Mouse (Mus musculus) hindbrain, postnatal 0 days (tissue): ENCODE data around the gene Zfp583. TPM values are rescaled to one million over a fixed set of nuclear protein-coding genes. Genes with fewer than 3 reads are reported as not detected.

Experiments
- ATAC-seq: fragments of 200-750 bp; cut with Nextera tagmentation; 2 replicates; pipeline ENCODE4 v1.8.0; 2017; ENCODE audit warnings: mild to moderate bottlenecking, moderate TSS enrichment, moderate library complexity
- DNase-seq: peaks from one replicate; pipeline ENCODE4 v3.0.0-alpha.2; 2015; ENCODE audit warnings: low spot score
- H3K27ac ChIP-seq: fragments of 300-500 bp; sonication (generic); 2 replicates; pipeline ENCODE4 v1.5.1; 2014; ENCODE audit warnings: mild to moderate bottlenecking
- H3K27me3 ChIP-seq: fragments of 300-500 bp; sonication (generic); 2 replicates; pipeline ENCODE4 v1.6.1; 2014; ENCODE audit warnings: low read length, mixed read lengths; ENCODE audit not compliant: insufficient read depth
- H3K36me3 ChIP-seq: fragments of 300-500 bp; sonication (generic); 2 replicates; pipeline ENCODE4 v1.6.1; 2014; ENCODE audit warnings: low read length, mixed read lengths; ENCODE audit not compliant: insufficient read depth
- H3K4me1 ChIP-seq: fragments of 300-500 bp; sonication (generic); 2 replicates; pipeline ENCODE4 v1.6.1; 2014; ENCODE audit warnings: antibody characterized with exemption, low read length, mixed read lengths; ENCODE audit not compliant: insufficient read depth
- H3K4me2 ChIP-seq: fragments of 300-500 bp; sonication (generic); 2 replicates; pipeline ENCODE4 v1.6.1; 2014; ENCODE audit warnings: low read depth, mild to moderate bottlenecking, low read length, moderate library complexity, mixed read lengths
- H3K4me3 ChIP-seq: fragments of 300-500 bp; sonication (generic); 2 replicates; pipeline ENCODE4 v1.5.1; 2014; ENCODE audit warnings: low read length
- H3K9ac ChIP-seq: fragments of 300-500 bp; sonication (generic); replicated peaks from 2 replicates; pipeline ENCODE4 v1.6.1; 2014; ENCODE audit warnings: mild to moderate bottlenecking, low read length, moderate library complexity, mixed read lengths
- H3K9me3 ChIP-seq: fragments of 300-500 bp; sonication (generic); 2 replicates; pipeline ENCODE4 v1.6.1; 2016; ENCODE audit warnings: low read length, mixed read lengths
- CTCF ChIP-seq: IDR thresholded peaks from 2 replicates; pipeline ENCODE4 v1.5.1; 2016; ENCODE audit warnings: antibody characterized with exemption, control low read depth, low read depth
- WGBS: fragments of 180-500 bp; shearing (Covaris S2); extraction: QIAGEN DNeasy Blood & Tissue Kit; methylation state at CpG from one replicate; pipeline ENCODE4 v1.1.7; 2014; 5-methylcytosine and 5-hydroxymethylcytosine counted together
- polyA plus RNA-seq: library from polyadenylated mRNA; unstranded; fragments of >200 nt; fragmentation: Nextera tagmentation; extraction: Ambion mirVana; gene quantifications from 2 replicates; pipeline ENCODE4 v1.2.1, GENCODE M21; 2015
- total RNA-seq: library from RNA; depleted of rRNA; stranded (reverse); fragments of >200 nt; gene quantifications from 2 replicates; pipeline ENCODE4 v1.2.3, GENCODE M21; 2014

The Zfp583 gene
- total and polyA plus RNA-seq, 2 experiments from 2014 or later: 9.5 to 15.0 TPM

DNA sequence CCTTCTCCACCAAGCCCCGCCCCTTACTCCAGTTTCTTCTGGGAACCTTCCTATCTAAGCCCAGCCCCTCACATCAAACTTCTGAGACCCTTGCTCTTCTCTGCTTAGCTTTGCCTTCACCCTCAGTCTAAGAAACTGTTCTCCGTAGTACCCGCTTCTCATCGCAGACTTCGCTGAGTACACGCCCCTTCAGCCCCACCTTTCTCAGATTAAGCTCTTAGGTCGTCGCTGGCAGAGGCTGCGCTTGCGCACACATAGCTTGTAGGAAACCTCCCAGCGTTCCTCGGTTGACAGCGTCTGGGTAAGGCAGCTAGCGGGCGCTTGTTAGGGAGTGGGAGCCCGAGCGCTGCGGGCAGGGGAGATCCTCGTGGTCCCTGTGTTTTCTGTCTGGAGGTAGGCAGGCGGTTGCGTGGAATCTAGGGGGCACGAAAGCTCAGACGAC is 32.0 kb upstream of the Zfp583 start, which contains the start of gene Zfp78:
Gene Zfp78 (plus strand): TSS at position 234 of the 442 bp plus-strand sequence.
- H3K4me1 ChIP-seq: no peaks in the 10 kb centered on the region
- peak within 1 kb of the TSS; percentile 57 for H3K9ac ChIP-seq
- DNase-seq (peak; percentile 96), ATAC-seq (peak; percentile 83)
- WGBS: under 1% methylated on average over 23 of the region's 23 CpGs
- H3K4me2 ChIP-seq: peak within 1 kb of the TSS; percentile 70
- no peaks in the 10 kb centered on the region for H3K9me3 ChIP-seq
- peak; percentile 56 for TF ChIP-seq CTCF
- H3K27me3 ChIP-seq: no peaks in the 10 kb centered on the region
- no peaks in the 10 kb centered on the region for H3K36me3 ChIP-seq
- H3K4me3 ChIP-seq: peak within 1 kb of the TSS; percentile 47
- peak within 1 kb of the TSS; percentile 90 for H3K27ac ChIP-seq

DNA sequence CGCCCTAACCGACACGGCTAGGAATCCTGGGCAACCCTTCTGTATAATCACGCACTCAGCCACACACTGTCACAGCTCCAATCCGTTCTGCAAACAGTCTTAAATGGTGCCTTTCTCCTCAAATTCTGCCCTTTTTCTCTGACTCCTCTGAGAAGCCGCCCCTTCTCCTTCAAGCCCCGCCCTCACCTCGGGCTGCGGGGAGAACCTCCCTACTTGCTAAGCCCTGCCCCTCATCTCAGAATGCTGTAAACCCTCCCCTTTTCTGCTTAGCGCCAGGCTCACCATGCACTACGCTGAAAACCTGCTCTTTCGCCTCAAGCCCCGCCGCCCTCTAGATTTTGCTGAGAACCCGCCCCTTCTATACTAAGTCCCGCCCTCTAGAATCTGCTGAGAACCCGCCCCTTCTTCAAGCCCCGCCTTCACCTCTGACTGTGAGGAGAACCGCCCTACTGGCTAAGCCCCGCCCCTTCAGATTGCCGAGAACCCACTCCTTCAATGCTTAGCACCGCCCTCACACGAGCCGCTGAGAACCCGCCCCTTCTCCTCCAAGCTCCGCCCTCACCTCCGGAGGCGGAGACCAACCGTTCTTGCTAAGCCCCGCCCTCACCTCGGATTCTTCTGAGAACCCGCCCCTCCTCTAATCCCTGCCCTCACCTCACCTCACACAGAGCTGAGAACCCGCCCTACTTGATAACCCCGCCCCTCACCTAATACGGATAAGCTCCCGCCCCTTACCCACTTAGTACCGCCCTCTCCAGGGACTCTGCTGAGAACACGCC is 31.4 kb upstream of the Zfp583 start:
- 1% methylated on average over 38 of the region's 38 CpGs for WGBS
- Histone ChIP-seq H3K36me3 (no peaks in the 10 kb centered on the region), H3K4me1 (no peaks in the 10 kb centered on the region), H3K9me3 (no peaks in the 10 kb centered on the region), H3K27me3 (no peaks in the 10 kb centered on the region), H3K4me3 (peak overlapping the region; percentile 47), H3K9ac (peak overlapping the region; percentile 57), H3K4me2 (peak overlapping the region; percentile 70), H3K27ac (peak overlapping the region; percentile 90)
- DNase-seq (peak; percentile 98), ATAC-seq (peak; percentile 94)
- TF ChIP-seq CTCF: no peak

DNA sequence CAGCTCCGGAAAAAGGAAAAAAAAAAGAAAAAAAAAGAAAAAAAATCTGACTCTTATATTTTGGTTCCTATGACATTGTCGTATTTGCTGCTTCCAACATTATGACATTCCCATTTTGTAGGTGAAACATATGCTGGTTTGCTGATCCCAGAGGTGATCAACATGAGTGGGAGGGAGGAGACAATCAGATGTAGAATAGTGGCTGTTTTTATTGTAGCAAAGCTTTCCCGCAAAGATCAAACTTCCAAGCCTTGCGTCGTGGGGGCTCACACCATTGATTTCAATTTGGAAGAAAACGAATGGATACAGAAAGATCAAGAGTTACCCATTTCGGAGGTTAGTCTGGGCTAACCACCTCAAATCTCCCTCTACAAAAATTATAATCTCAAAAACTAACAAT is 30.7 kb upstream of the Zfp583 start:
- Histone ChIP-seq H3K27me3 (no peaks in the 10 kb centered on the region), H3K27ac (peak overlapping the region; percentile 90), H3K9ac (peak overlapping the region; percentile 57), H3K9me3 (no peaks in the 10 kb centered on the region), H3K4me2 (peak overlapping the region; percentile 70), H3K36me3 (peaks cover 2% of the 10 kb centered on the region; the same call in 1 of the 2 replicates), H3K4me1 (no peaks in the 10 kb centered on the region), H3K4me3 (peak overlapping the region; percentile 47)
- no peak for ATAC-seq
- no peak for TF ChIP-seq CTCF
- DNase-seq: no peak
- 18% methylated on average over 7 of the region's 7 CpGs for WGBS

DNA sequence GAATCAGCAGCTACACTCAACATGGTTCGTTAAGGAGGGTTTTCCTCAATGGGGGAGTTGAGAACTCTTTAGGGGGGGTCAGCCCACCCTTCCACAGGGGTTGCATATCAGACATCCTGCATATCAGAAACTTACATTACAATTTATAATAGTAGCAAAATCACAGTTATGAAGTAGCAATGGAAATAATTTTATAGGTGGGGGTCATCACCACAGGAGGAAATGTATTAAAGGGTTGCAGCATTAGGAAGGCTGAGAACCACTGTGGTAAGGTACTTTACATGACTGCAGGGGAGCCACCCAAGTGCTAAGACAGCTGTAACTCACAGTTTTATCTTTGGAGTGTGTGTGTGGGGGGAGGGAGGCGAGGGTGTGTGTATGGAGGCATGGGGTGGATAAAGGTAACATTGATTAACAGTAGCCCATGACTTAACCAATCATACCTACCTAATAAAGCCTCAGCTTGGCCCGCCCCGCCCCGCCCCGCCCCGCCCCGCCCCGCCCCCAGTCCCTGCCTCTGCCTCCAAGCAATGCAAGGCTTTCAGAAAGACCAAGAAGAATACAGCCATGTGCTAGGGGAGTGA is 29.5 kb upstream of the Zfp583 start:
- H3K4me1 ChIP-seq: no peaks in the 10 kb centered on the region
- H3K27ac ChIP-seq: no peak overlapping the region
- H3K4me3 ChIP-seq: no peak overlapping the region
- no peak for ATAC-seq
- no peaks in the 10 kb centered on the region for H3K9me3 ChIP-seq
- H3K36me3 ChIP-seq: peaks cover 3% of the 10 kb centered on the region; the same call in 1 of the 2 replicates
- DNase-seq: no peak
- TF ChIP-seq CTCF: no peak
- H3K27me3 ChIP-seq: no peaks in the 10 kb centered on the region
- H3K9ac ChIP-seq: no peak overlapping the region
- H3K4me2 ChIP-seq: no peak overlapping the region
- WGBS: 13% methylated on average over 9 of the region's 9 CpGs

DNA sequence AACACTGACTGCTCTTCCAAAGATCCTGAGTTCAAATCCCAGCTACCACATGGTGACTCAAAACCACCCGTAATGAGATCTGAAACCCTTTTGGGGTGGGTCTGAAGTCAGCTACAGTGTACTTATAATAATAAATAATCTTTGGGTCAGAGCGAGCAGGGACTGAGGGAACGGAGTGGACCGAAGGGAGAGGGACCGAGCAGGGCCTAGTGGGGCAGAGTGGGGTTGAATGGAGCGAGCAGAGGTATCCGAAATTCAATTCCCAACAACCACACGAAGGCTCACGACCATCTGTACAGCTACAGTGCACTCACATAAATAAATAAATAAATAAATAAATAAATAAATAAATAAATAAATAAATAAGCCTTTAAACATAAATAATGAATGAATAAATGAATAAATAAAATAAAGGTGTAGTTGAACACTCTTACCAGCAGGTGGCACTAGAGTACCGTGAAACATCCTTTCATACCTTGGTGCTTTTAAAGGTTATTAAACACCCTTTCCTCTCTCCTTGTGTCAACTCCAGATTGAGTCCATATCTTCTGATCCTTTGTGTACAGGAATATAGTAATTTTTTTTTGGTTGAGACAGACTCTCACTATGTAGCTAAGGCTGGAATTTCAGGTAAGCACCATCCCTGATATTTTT is 28.0 kb upstream of the Zfp583 start:
- peak; percentile 75 for TF ChIP-seq CTCF
- no peaks in the 10 kb centered on the region for H3K9me3 ChIP-seq
- no peak overlapping the region for H3K27ac ChIP-seq
- no peak overlapping the region for H3K4me2 ChIP-seq
- no peaks in the 10 kb centered on the region for H3K4me1 ChIP-seq
- H3K9ac ChIP-seq: no peak overlapping the region
- DNase-seq: peak; percentile 89
- H3K4me3 ChIP-seq: no peak overlapping the region
- peaks cover 6% of the 10 kb centered on the region; the same call in 1 of the 2 replicates for H3K36me3 ChIP-seq
- ATAC-seq: no peak
- WGBS: 52% methylated on average over 10 of the region's 10 CpGs
- no peaks in the 10 kb centered on the region for H3K27me3 ChIP-seq

DNA sequence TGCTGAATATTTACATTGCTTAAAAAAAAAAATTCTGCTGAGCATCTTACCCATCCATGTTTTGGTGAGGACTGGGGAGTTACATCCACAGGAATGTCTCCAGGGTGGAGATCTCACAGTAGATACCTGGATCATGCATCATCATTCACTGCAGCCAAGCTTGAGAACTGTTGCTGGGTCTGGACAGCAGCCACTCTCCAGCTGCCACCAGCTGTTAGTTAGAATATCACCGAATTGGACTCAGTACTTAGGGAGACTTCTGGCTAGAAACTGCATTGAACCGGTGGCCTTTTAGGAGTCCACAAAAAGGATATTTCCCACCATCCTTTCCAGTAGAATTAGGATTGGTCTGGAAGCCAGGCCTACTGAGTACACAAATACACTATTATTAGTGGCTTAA is 27.0 kb upstream of the Zfp583 start:
- TF ChIP-seq CTCF: no peak
- H3K4me1 ChIP-seq: no peaks in the 10 kb centered on the region
- H3K9ac ChIP-seq: no peak overlapping the region
- H3K9me3 ChIP-seq: no peaks in the 10 kb centered on the region
- H3K27ac ChIP-seq: no peak overlapping the region
- H3K36me3 ChIP-seq: peaks cover 12% of the 10 kb centered on the region; the same call in 1 of the 2 replicates
- DNase-seq: no peak
- WGBS: 66% methylated on average over 2 of the region's 2 CpGs
- no peak for ATAC-seq
- H3K27me3 ChIP-seq: no peaks in the 10 kb centered on the region
- no peak overlapping the region for H3K4me2 ChIP-seq
- H3K4me3 ChIP-seq: no peak overlapping the region
